Mouse (Mus musculus) retina, postnatal 1 day (tissue): ENCODE measurements around the gene Col12a1.
A peak's percentile ranks its signal among the peaks of the same experiment; 100 is the strongest.

Experiments used
- DNase-seq: peaks from one replicate; pipeline ENCODE4 v3.0.0-alpha.2; 2012

Col12a1 gene

DNA sequence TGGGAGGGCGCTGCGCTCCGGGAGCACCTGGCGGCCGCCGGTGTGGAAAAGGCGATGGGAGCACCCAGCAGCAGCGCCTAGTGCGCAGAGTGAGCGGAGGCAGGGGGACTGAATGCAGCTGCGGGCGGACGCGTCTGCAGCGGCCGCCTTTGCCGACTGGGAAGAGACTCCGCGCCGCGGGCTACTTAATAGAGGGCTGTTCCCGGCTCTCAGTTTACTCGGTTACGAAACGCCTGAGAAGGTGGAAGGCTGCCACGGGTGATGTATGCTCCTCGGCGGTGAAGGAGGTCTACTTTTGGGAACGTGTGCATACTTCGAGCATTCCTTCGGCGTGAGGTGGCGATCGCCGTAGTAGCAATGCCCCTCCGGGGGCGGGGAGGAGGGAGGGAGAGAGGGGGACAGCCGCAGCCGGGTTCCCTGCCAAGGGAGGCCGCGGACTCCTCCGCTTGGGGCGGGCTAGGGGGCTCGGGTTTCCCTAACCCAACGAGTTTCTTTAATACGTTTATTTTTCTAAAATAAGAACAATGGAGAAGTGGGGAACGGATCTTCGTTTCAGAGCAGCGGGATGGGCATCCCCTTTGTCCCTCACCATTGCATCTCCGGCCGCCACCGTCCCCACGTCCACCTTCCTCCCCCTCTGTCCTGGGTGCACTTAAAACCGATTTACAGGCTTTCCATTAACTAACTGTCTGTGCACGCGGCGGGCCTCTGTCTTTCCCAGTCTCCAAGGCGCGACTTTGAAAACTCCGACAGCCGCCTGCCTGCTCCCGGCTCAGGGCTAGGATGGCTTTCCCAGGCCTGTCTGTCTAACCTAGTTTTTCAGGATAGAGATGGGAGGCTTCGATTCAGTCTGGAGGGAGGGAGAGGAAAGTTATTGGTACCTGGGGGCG lies at the start of gene Col12a1:
Gene Col12a1 (minus strand): TSS at position 351 of the 890 bp plus-strand sequence.
- DNase-seq: peak; percentile 69

DNA sequence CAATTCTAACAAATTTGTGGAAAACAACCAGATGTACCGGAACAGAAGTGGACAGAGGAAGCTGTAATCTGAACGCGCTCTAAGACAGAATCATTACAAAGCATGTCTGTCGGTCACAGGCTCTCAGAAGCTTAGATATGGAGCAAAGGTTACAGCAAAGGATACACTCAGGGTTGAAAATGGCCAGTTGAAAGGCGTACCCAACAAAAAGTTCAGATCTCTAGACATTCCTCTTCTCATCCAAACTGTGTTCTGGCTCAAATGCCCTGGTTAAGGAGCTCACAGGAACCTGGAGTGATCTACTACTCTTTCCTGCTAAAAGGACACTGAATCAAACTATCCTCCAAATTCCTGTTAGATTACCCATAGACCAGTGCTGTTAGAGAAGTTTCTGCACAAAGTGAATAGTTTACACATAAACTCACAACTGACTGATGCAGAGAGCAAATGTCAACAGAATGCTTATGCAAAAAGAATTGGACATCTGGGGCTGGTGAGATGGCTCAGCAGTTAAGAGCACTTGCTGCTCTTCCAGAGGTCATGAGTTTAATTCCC lies 48.4 kb upstream of the Col12a1 start:
- DNase-seq: no peak

GRCm38 (mm10) chr9:79765329-79765728 lies 46.7 kb upstream of the Col12a1 start:
- no peak for DNase-seq

- DNase-seq: no peak
Measured at GRCm38 (mm10) chr9:79762519-79762918, 43.9 kb upstream of the Col12a1 start.

DNA sequence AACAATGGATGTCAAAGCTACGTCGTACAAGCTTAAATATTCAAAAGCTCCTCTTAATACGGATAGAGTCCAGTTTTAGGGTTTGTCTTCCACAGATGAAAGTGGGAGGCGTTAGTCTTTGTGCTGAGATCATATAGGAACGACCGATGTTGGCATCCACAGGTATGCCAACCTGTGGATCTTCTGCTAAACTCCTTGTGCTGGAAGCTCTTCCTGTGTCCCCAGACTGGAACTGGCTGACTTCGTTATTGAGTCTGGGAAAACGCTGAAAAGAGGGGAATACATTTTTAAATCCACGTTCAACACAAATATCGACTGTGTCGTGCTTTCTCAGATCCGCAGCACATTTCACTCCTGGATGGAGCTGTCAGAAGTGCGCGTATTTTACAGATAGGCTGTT lies 41.4 kb upstream of the Col12a1 start:
- DNase-seq: no peak

- peak; percentile 99 for DNase-seq
Measured at GRCm38 (mm10) chr9:79759385-79760005, 40.9 kb upstream of the Col12a1 start, which contains the start of gene Cox7a2. Gene Cox7a2, minus strand, starts transcription at chr9:79759878.

DNA sequence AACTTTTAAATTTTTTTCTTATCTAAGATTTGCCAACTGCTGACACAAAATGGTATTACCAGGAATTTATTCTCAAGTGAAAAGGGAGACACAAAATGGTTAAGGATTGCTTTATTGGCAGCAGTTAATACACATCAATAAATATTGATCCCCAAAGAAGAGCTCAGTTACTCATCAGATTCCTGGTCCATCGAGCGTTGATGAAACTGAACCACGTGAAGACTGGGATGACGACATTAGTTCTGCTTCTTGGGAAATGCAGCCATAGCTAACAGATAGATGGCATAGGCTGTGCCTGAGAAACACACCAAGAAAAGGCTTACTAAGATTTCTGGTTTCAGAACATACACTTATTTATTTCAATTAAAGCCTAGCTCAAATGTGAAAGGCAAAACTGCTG lies 36.7 kb upstream of the Col12a1 start:
- DNase-seq: no peak

DNA sequence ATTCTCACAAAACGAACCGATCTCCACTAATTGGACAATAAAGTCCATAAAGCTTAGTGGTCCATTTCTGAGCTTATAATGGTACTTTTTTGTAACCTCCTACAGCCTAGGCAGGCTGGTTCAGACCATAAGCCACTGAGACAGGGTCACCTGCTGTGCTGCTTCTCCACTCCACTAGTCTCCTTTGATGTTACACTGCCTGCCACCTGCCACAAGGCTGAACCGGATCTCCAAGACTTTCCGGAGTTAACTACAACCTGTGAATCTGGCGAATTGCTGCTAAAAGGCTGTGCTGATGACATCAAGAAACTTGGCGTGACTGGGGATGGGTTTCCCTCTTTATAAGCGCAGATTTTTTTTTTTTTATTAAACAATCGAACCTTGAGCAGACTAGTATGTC lies 33.2 kb upstream of the Col12a1 start:
- DNase-seq: no peak

DNA sequence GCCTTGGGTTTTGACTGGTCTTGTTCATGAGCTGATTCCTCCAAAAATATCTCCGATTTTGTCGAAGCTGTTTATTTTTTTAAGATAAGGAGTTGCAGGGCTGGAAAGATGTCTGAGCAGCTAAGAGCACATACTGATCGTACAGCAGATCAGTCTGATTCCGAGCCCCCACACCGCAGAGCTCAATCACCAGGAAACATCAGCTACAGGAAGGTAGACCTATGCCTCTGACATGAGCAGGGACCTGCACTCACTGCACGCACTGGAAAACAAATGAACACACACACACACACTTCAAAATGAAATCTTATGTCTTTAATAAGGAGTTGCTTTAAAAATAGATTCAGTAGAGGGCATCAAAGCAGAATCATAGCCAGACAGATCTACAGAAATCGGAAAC lies 32.1 kb upstream of the Col12a1 start:
- no peak for DNase-seq

DNA sequence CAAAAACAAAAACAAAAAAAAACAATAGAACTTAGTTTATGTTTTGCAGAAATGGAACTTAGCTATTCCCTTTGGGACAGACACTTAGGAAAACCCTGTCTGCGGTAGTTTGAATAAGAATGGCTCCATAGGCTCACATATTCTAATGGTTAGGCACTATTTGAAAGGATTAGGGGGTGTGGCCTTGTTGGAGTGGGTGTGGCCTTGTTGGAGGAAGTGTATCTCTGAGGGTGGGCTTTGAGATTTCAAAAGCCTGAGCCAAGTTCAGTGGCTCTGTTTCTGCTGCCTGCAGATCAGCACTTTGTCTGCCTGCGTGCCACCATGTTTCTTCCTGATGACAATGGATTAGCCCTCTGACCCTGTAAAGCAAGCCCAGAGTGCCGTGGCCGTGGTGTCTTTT lies 26.4 kb upstream of the Col12a1 start:
- DNase-seq: no peak

DNA sequence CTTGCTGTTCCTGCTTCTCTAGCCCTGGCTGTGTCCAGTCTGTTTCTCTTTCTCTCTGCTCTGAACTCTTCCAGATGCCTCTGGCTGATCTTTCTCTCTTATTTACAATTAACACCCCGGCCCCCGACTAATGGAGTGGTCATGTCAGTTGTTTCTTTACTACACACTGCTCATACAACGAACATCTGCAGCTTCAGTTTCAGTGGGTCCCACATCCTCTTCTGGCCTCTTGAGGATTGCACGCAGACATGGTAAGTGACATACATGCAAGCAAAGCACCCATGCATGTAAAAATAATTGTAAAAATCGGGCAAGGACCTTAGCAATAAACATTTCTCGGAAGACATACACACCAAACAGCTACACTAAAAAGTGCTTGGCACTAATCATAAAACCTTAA lies 17.0 kb upstream of the Col12a1 start:
- DNase-seq: no peak

DNA sequence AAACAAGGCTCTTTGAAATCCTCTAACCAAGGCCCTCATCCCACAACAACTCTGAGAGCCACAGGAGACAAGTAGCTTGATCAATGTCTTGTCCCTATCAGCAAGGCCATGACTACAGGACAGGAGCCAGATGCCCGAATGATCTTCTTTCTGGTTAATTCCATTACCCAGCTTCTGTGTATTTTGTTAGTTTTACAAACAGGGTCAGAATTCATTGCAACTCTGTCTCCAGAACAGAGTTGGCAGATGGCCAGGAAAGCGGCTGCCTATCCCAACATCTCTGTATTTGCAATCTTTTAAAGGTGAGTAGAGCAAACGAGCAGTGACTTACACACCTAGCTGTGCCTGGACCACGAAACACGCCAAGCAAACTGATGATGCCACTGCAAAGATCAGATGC lies 11.7 kb upstream of the Col12a1 start:
- DNase-seq: no peak

DNA sequence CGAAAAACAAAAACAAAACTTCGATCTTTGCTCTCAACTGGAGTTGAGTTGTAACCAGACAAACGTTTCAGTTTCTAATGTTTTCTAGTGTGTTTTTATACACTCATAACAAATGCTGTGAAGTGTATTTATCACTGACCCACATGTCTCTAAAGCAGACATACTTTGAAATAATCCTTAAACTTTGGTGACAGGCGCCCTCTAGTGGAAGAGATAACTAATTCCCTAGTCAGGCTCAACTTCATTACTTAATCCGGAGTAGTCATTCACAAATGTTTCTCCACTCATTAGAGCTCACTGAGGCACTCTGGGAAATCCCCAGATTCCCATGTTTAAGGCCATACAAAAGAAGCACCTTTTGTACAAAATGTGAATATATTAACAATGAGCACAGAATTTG lies 4.5 kb upstream of the Col12a1 start:
- peak; percentile 73 for DNase-seq

- DNase-seq: peak; percentile 83
Measured at GRCm38 (mm10) chr9:79721056-79721455, 2.4 kb upstream of the Col12a1 start.

GRCm38 (mm10) chr9:79720143-79720542 lies 1.5 kb upstream of the Col12a1 start:
- no peak for DNase-seq

DNA sequence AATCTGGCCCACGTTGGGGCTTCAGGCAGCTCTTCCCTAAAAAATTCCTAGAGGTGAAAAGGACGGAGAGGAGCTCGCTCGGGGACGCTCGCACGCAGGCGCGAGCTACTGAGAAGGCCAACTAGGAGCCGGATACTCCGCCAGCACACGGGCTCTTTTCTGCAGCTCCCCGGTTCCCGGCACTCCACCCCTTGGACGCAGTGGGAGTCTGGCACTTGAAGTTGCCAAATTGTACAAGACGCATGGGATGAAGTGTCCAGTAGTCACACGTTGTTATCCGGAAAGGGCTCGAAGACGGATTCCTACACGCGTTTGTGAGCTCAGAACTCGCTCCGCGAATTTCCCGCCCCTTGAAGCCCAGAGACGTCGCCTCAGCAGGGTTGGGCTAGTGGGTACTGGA lies 820 bp upstream of the Col12a1 start:
- peak; percentile 56 for DNase-seq

- no peak for DNase-seq
Measured at GRCm38 (mm10) chr9:79717836-79718475, 675 bp downstream of the Col12a1 start.

- DNase-seq: peak; percentile 81
Measured at GRCm38 (mm10) chr9:79716909-79717835, 1.5 kb downstream of the Col12a1 start.

DNA sequence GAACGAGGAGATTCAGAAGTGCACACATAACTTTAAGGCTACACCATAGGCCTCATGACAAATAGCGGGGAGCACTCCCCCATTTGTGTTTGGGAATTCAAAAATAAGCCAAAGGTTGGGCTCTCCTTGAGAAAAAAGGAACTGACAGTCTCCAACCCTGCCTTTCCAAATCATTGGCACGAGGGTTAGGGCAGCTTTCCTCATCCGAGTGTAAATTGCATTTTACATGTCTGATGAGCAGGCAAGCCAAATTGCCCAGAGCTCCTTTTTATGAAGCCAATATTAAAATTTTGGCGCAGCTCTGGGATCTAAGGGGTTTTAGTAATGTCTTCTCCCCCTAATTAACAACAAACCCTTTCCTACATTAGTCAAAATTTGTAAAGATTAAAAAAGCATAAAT lies 2.1 kb downstream of the Col12a1 start:
- peak; percentile 9 for DNase-seq

DNA sequence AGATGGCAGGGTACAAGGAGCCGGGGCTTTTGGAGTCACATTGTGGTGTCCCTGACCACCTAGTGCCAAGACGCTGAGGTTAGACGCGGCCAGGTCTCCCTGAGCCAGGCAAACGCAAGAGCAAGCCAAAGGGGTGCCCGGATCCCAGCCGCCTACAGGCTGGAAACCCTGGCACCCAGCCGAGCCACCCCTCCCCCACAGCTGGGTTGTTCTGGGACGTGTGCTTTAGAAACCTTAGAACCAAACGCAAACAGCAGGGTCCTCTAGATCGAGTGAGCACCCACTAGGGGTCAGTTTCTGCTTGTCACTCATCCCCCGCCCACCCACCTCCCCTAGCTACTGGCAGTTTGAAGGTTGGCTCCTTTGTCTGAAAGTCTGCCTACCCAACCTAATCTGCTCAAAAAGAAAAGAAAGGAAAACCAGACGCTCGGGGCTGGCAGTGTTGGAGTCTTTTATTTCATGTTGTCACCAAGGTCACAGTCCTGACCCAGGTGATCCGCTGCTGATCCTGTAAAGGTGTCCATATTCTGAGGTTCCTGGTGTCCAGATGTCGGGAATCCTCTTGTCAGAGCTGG lies 4.1 kb downstream of the Col12a1 start:
- peak; percentile 69 for DNase-seq

GRCm38 (mm10) chr9:79689771-79690535 lies 28.7 kb downstream of the Col12a1 start:
- DNase-seq: no peak
